Mouse (Mus musculus): ENCODE measurements at regions not wholly inside any gene's neighbourhood (a gene's known extent, or its start where the extent isn't known, plus 50 kb on each side); places are given as distances from the start of the nearest gene placed in this dataset.

DNA sequence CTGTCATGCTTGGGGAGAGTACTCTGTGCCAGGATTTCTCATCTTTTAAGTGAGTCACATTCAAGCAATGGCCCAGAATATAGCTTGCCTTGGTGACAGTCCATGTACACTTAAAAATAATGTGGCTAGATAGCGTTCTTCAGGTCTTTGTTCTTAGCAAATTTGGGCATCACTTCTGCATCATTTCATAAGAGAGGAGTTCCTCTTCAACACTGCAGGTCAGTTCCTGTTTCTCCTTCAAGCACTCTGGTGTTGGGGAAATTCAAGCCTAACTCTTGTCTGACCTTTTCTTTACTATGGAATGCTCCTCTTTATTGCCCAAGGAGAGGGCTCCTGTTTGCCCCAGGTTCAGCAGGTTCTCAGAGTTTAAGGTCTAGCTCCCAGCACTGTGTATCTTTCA lies 175.7 kb downstream of the Pik3r1 start:
- TF ChIP-seq POLR2A (IDR thresholded peaks at IDR 0.05; ENCODE audit: low read depth, low read length) (no peak), CTCF (IDR thresholded peaks at IDR 0.05; ENCODE audit: extremely low read depth, insufficient read depth, insufficient read length, insufficient replicate concordance) (no peak)
- H3K4me1 ChIP-seq (ENCODE audit: control insufficient read depth, insufficient read depth, insufficient read length), result peaks cover 3% of the 10 kb centered on the region; the same call in 1 of the 2 replicates
- no peak overlapping the region for H3K4me3 ChIP-seq (ENCODE audit: extremely low read depth, insufficient read depth, insufficient read length)
- H3K27ac ChIP-seq (ENCODE audit: insufficient read depth, low read length), result no peak overlapping the region
- H3K27me3 ChIP-seq (ENCODE audit: control insufficient read depth, insufficient read depth, low read length), result no peaks in the 10 kb centered on the region
- no peak for DNase-seq (ENCODE audit: low read depth in 1 of 2, low spot score in 2 of 2)
- WGBS, result 34% methylated on average over 1 of the region's 1 CpGs
- H3K36me3 ChIP-seq (ENCODE audit: control insufficient read depth, insufficient read depth, low read length), result no peaks in the 10 kb centered on the region

DNA sequence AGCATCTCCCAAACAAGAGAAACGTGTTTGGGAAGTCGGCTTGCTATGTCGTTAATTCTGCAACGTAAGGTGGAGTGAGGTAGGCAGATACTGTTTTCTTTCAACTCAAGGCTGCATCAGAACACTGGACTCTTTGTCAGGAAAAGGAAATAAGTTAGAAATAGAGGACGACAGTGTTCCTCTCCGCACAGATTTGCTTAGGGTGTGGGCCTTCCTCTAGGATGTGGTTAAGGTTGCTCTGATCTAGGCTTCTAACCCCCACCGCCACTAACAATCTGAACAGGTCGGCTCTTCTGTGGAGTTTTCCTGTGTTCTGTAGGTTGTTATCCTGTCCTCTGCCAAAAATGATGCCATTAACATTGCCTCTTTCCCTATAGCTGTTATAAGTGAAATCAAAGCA lies 179.1 kb downstream of the Pik3r1 start:
- peaks cover 3% of the 10 kb centered on the region; the same call in 1 of the 2 replicates for H3K4me1 ChIP-seq (ENCODE audit: control insufficient read depth, insufficient read depth, insufficient read length)
- WGBS, result 59% methylated on average over 8 of the region's 8 CpGs
- DNase-seq (ENCODE audit: low read depth in 1 of 2, low spot score in 2 of 2), result no peak
- TF ChIP-seq CTCF (IDR thresholded peaks at IDR 0.05; ENCODE audit: extremely low read depth, insufficient read depth, insufficient read length, insufficient replicate concordance) (no peak), POLR2A (IDR thresholded peaks at IDR 0.05; ENCODE audit: low read depth, low read length) (no peak)
- no peak overlapping the region for H3K27ac ChIP-seq (ENCODE audit: insufficient read depth, low read length)
- no peak overlapping the region for H3K4me3 ChIP-seq (ENCODE audit: extremely low read depth, insufficient read depth, insufficient read length)
- no peaks in the 10 kb centered on the region for H3K36me3 ChIP-seq (ENCODE audit: control insufficient read depth, insufficient read depth, low read length)
- H3K27me3 ChIP-seq (ENCODE audit: control insufficient read depth, insufficient read depth, low read length), result no peaks in the 10 kb centered on the region

DNA sequence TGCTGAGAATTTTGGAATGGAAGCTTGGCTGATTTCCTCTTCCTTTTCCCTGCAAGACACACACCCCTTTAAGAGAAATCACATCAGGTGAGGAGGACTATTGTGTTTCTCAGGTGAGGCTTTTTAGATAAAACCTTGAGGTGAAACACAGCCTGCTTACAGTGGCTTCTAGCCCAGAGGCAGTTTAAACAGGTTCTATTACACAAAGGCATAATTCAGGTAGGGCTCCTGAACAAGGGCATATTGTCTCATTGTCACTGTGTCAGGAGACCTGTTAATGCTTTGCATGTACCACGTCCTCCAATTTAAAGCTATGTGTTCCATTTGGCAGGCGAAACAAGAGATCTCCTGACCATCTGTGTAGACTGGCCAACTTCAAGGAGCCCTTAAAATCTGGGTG lies 181.2 kb downstream of the Pik3r1 start:
- H3K4me1 ChIP-seq (ENCODE audit: control insufficient read depth, insufficient read depth, insufficient read length), result peaks cover 3% of the 10 kb centered on the region; the same call in 1 of the 2 replicates
- TF ChIP-seq CTCF (IDR thresholded peaks at IDR 0.05; ENCODE audit: extremely low read depth, insufficient read depth, insufficient read length, insufficient replicate concordance) (no peak), POLR2A (IDR thresholded peaks at IDR 0.05; ENCODE audit: low read depth, low read length) (no peak)
- no peaks in the 10 kb centered on the region for H3K36me3 ChIP-seq (ENCODE audit: control insufficient read depth, insufficient read depth, low read length)
- DNase-seq (ENCODE audit: low read depth in 1 of 2, low spot score in 2 of 2), result no peak
- H3K4me3 ChIP-seq (ENCODE audit: extremely low read depth, insufficient read depth, insufficient read length), result no peak overlapping the region
- no peak overlapping the region for H3K27ac ChIP-seq (ENCODE audit: insufficient read depth, low read length)
- no peaks in the 10 kb centered on the region for H3K27me3 ChIP-seq (ENCODE audit: control insufficient read depth, insufficient read depth, low read length)
- WGBS, result 91% methylated on average over 2 of the region's 2 CpGs

DNA sequence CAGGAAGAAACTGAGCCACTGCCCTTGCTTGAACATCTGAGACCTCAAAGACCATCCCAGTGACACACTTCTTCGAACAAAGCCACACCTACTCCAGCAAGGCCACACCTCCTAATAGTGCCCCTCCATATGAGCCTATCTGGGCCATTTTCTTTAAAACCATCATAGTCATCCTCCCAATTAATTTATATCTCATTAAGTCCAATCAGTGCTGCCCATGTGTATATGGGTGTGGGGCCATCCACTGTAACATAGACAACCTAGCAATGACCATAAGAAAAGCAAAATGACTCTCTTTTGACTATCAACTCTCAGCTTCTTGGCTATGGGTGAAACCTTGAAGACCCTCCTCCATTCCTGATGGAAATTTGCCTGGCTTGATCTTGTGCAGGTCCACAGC lies 191.5 kb downstream of the Pik3r1 start:
- Histone ChIP-seq H3K27ac (ENCODE audit: insufficient read depth, low read length) (no peak overlapping the region), H3K4me3 (ENCODE audit: extremely low read depth, insufficient read depth, insufficient read length) (no peak overlapping the region), H3K27me3 (ENCODE audit: control insufficient read depth, insufficient read depth, low read length) (no peaks in the 10 kb centered on the region), H3K4me1 (ENCODE audit: control insufficient read depth, insufficient read depth, insufficient read length) (no peaks in the 10 kb centered on the region), H3K36me3 (ENCODE audit: control insufficient read depth, insufficient read depth, low read length) (no peaks in the 10 kb centered on the region)
- no peak for TF ChIP-seq CTCF (IDR thresholded peaks at IDR 0.05; ENCODE audit: extremely low read depth, insufficient read depth, insufficient read length, insufficient replicate concordance)
- no peak for TF ChIP-seq POLR2A (IDR thresholded peaks at IDR 0.05; ENCODE audit: low read depth, low read length)
- DNase-seq (ENCODE audit: low read depth in 1 of 2, low spot score in 2 of 2), result no peak
- 97% methylated on average over 1 of the region's 1 CpGs for WGBS

DNA sequence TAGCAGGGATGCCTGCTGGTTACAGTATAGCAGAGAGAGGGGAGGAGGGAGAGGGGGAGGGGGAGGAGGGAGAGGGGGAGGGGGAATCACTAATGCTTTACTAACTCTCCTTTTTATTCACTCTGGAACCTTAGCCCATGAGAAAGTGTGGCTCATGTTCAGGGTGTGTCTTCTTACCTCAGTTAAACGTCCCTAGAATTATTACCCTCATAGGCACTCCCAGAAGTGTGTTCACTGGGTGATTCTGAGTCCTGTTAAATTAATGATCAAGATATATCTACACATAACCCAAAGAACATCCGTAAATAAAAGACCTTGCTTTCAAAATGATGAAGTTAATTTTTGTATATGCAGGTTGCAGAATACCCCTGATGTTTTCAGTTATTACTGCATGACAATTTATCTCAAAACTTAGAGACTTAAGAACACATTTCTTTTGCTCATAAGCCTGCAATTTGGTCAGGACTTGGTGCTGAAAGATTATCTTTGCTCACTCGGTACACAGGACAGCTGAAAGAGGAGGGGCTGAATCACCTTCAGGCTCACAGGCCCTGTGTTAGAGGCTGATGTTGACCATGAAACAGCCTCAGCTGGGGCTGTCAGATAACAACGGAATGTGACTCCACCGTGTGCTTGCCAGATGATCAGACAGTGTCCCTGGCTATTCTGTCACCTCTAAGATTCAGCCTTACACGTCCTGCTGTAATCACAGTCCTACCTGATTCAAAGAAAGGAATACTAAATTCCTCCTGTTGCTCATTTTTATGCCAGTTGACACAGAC lies 195.0 kb downstream of the Pik3r1 start:
- H3K4me1 ChIP-seq (ENCODE audit: control insufficient read depth, insufficient read depth, insufficient read length), result no peaks in the 10 kb centered on the region; the same call in 1 of the 2 replicates
- H3K27me3 ChIP-seq (ENCODE audit: control insufficient read depth, insufficient read depth, low read length), result no peaks in the 10 kb centered on the region
- H3K27ac ChIP-seq (ENCODE audit: insufficient read depth, low read length), result no peak overlapping the region
- no peaks in the 10 kb centered on the region for H3K36me3 ChIP-seq (ENCODE audit: control insufficient read depth, insufficient read depth, low read length)
- DNase-seq (ENCODE audit: low read depth in 1 of 2, low spot score in 2 of 2), result no peak
- no peak overlapping the region for H3K4me3 ChIP-seq (ENCODE audit: extremely low read depth, insufficient read depth, insufficient read length)
- WGBS, result 81% methylated on average over 6 of the region's 6 CpGs
- no peak for TF ChIP-seq CTCF (IDR thresholded peaks at IDR 0.05; ENCODE audit: extremely low read depth, insufficient read depth, insufficient read length, insufficient replicate concordance)

DNA sequence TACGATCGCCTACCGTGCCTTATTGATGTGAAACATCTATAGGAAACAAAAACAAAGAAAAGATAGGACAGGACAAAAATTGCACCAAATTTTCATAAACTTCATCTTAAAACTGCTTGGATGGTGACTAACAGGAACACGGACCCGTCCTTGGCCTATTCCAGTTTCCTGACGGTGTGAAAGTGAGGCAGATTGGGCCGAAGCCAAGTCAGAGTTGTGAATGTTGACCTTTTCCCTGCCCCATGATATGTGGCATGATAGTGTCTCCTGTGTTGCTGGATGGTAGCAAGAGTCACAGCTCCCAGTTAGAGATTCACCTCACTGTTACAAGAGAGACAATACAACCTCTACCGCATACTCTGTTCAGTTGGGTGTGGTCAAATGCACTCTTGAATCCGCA lies 195.8 kb downstream of the Pik3r1 start:
- TF ChIP-seq CTCF (IDR thresholded peaks at IDR 0.05; ENCODE audit: extremely low read depth, insufficient read depth, insufficient read length, insufficient replicate concordance) (no peak), POLR2A (IDR thresholded peaks at IDR 0.05; ENCODE audit: low read depth, low read length) (no peak)
- H3K27ac ChIP-seq (ENCODE audit: insufficient read depth, low read length), result no peak overlapping the region; the same call in 1 of the 2 replicates
- DNase-seq (ENCODE audit: low read depth in 1 of 2, low spot score in 2 of 2), result no peak
- 93% methylated on average over 9 of the region's 9 CpGs for WGBS
- no peaks in the 10 kb centered on the region; the same call in 1 of the 2 replicates for H3K4me1 ChIP-seq (ENCODE audit: control insufficient read depth, insufficient read depth, insufficient read length)
- no peak overlapping the region for H3K4me3 ChIP-seq (ENCODE audit: extremely low read depth, insufficient read depth, insufficient read length)
- no peaks in the 10 kb centered on the region for H3K36me3 ChIP-seq (ENCODE audit: control insufficient read depth, insufficient read depth, low read length)
- no peaks in the 10 kb centered on the region for H3K27me3 ChIP-seq (ENCODE audit: control insufficient read depth, insufficient read depth, low read length)

DNA sequence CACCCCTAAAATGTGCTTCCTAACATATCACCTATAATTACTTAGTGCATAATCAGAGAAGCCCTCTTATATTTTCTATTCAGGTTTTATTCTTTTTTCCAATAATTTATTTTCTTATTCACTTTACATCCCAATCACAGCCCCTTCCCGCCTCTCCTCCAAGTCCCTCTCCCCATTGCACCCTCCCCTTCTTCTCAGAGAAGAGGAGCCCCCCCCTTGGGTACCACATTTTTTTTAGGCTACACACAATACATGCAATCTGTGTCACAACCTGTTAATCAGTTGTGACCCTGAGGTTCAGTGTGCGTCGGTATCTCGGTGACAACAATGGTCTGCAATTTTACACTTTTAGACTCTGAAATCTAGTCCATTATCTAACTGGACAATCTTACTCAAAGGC lies 198.0 kb downstream of the Pik3r1 start:
- no peaks in the 10 kb centered on the region for H3K27me3 ChIP-seq (ENCODE audit: control insufficient read depth, insufficient read depth, low read length)
- no peaks in the 10 kb centered on the region; the same call in 1 of the 2 replicates for H3K4me1 ChIP-seq (ENCODE audit: control insufficient read depth, insufficient read depth, insufficient read length)
- TF ChIP-seq CTCF (IDR thresholded peaks at IDR 0.05; ENCODE audit: extremely low read depth, insufficient read depth, insufficient read length, insufficient replicate concordance), result no peak
- TF ChIP-seq POLR2A (IDR thresholded peaks at IDR 0.05; ENCODE audit: low read depth, low read length), result no peak
- 88% methylated on average over 4 of the region's 4 CpGs for WGBS
- no peaks in the 10 kb centered on the region for H3K36me3 ChIP-seq (ENCODE audit: control insufficient read depth, insufficient read depth, low read length)
- no peak overlapping the region for H3K4me3 ChIP-seq (ENCODE audit: extremely low read depth, insufficient read depth, insufficient read length)
- H3K27ac ChIP-seq (ENCODE audit: insufficient read depth, low read length), result no peak overlapping the region
- no peak for DNase-seq (ENCODE audit: low read depth in 1 of 2, low spot score in 2 of 2)

All from spleen, adult 2 months (tissue).